ENCODE assay signal across 31 mouse cellular contexts in genomic region chr8:88796651-88797050, GRCm38 (mm10).
"Had no signal": no experiment of that assay in that cellular context is flagged by ENCODE, and none has a peak within 500 bp of the region (broad histone marks: within the 10 kb centered on the region; RNA-seq: fewer than 3 reads in every experiment).

No protein-coding gene starts in this region.

- DNase-seq: left cerebral cortex, postnatal 4 days; liver; liver, embryonic 13.5 days; liver, postnatal 0 days; lung, adult 18-20 months; lung, adult 2 months; lung, embryonic 14.5 days; lung, postnatal 10 days; lung, postnatal 14 days; lung, postnatal 36 days; lung, postnatal 4 days; midbrain, embryonic 14.5 days had no signal

- H3K4me1 ChIP-seq: limb, embryonic 10.5 days; limb, embryonic 15.5 days; liver, embryonic 12.5 days; liver, embryonic 13.5 days; liver, embryonic 15.5 days; lung, embryonic 15.5 days; megakaryocyte, embryonic 14.5 days had no signal

- H3K4me3 ChIP-seq: limb, embryonic 10.5 days; limb, embryonic 12.5 days; limb, embryonic 13.5 days; limb, embryonic 15.5 days; liver, embryonic 12.5 days; liver, embryonic 13.5 days; liver, embryonic 15.5 days; lung, embryonic 15.5 days; megakaryocyte, embryonic 14.5 days; midbrain, embryonic 10.5 days; midbrain, embryonic 12.5 days; midbrain, embryonic 13.5 days; midbrain, embryonic 15.5 days; myocyte had no signal

- H3K27me3 ChIP-seq: limb, embryonic 12.5 days; limb, embryonic 13.5 days; limb, embryonic 15.5 days; liver, embryonic 12.5 days; liver, embryonic 13.5 days; liver, embryonic 15.5 days; lung, embryonic 15.5 days; megakaryocyte, embryonic 14.5 days; midbrain, embryonic 12.5 days; midbrain, embryonic 13.5 days; midbrain, embryonic 15.5 days had no signal

- H3K4me2 ChIP-seq: limb, embryonic 12.5 days; limb, embryonic 13.5 days; limb, embryonic 15.5 days; liver, embryonic 11.5 days; liver, embryonic 12.5 days; liver, embryonic 13.5 days; liver, embryonic 15.5 days; lung, embryonic 14.5 days; lung, embryonic 15.5 days; midbrain, embryonic 11.5 days; midbrain, embryonic 12.5 days; midbrain, embryonic 13.5 days; midbrain, embryonic 15.5 days had no signal

- H3K9me3 ChIP-seq: limb, embryonic 10.5 days; limb, embryonic 12.5 days; limb, embryonic 13.5 days; limb, embryonic 15.5 days; liver, embryonic 12.5 days; liver, embryonic 13.5 days; liver, embryonic 15.5 days; lung, embryonic 15.5 days; midbrain, embryonic 10.5 days; midbrain, embryonic 12.5 days; midbrain, embryonic 13.5 days; midbrain, embryonic 15.5 days had no signal

- H3K36me3 ChIP-seq: limb, embryonic 10.5 days; limb, embryonic 12.5 days; limb, embryonic 13.5 days; limb, embryonic 15.5 days; liver, embryonic 12.5 days; liver, embryonic 13.5 days; liver, embryonic 15.5 days; lung, embryonic 15.5 days; midbrain, embryonic 10.5 days; midbrain, embryonic 12.5 days; midbrain, embryonic 13.5 days; midbrain, embryonic 15.5 days had no signal

- ATAC-seq: liver, embryonic 12.5 days; liver, postnatal 0 days; lung, postnatal 0 days; midbrain, embryonic 13.5 days; midbrain, embryonic 15.5 days; midbrain, embryonic 16.5 days had no signal

- H3K9ac ChIP-seq: limb, embryonic 12.5 days; limb, embryonic 13.5 days; limb, embryonic 15.5 days; liver, embryonic 12.5 days; liver, embryonic 13.5 days; liver, embryonic 14.5 days; liver, embryonic 15.5 days; liver, postnatal 0 days; lung, embryonic 14.5 days; lung, embryonic 15.5 days; midbrain, embryonic 12.5 days; midbrain, embryonic 13.5 days; midbrain, embryonic 15.5 days had no signal

- H3K27ac ChIP-seq: limb, embryonic 10.5 days; limb, embryonic 12.5 days; limb, embryonic 13.5 days; limb, embryonic 15.5 days; liver, embryonic 12.5 days; liver, embryonic 13.5 days; liver, embryonic 14.5 days; liver, embryonic 15.5 days; lung, embryonic 15.5 days; macrophage; midbrain, embryonic 10.5 days; midbrain, embryonic 12.5 days; midbrain, embryonic 13.5 days; midbrain, embryonic 15.5 days had no signal
